Mouse (Mus musculus) kidney, adult 2 months (tissue): ENCODE results near the gene Prdm13.

Source experiments
- CTCF ChIP-seq: fragments of 200-500 bp; conservative IDR thresholded peaks from 2 replicates; pipeline ENCODE4 v1.5.1; 2011; ENCODE audit warnings: low read depth, mild to moderate bottlenecking, control low read depth, low read length, moderate library complexity, mixed read lengths; ENCODE audit not compliant: insufficient read depth, insufficient read length
- POLR2A ChIP-seq: fragments of 200-500 bp; IDR thresholded peaks from one replicate; pipeline ENCODE4 v1.6.1; 2011; ENCODE audit warnings: low read depth, low read length, control low read depth

DNA sequence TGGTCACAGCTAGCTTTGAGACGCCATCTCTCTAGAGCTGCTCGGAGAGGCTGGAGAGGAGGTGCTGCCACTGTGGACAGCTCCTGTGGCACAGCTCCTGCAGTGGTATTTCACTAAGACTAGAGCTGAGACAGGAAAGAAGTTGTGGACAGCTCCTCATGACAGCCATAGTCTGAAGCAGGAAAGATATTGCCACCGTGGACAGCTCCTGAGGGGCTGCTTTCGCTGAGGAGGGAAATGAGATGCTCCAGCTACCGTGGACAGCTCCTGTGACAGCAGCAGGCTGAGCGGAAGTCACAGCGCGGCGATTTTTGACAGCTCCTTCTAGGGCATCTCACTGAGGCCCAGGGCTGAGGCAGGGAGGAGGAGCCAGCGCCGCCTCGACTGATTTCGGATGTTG, 26.4 kb upstream of the Prdm13 start:
- TF ChIP-seq CTCF (no peak), POLR2A (no peak)
